Comparison of ENCODE assay signal across 18 mouse cellular contexts in the genomic region with DNA sequence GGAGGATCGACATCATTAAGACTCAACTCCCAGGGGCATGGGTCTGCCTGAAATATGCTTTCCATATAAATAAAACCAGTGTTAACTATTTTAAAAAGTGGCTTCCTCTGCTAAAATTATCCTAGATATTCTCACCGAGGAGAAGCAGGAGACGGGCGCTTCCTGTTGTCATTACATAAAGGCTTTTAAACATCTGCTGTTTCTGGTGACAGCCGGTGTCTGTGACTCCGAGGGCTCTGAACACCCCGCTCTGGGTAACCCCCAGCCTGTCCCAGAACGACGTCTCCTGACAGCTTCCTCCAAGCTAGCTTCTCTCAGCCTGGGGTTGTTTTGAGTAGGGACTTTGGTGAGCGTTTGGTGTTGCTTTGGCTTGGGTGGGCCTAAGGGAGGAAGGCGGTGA. TPM values are rescaled to one million over a fixed set of nuclear protein-coding genes. Genes with fewer than 3 reads are reported as not detected.
"Had no signal": no experiment of that assay in that cellular context is flagged by ENCODE, and none has a peak within 500 bp of the region (broad histone marks: within the 10 kb centered on the region; RNA-seq: fewer than 3 reads in every experiment).

No protein-coding gene starts in this region.

- H3K9ac ChIP-seq: limb, embryonic 12.5 days; liver, embryonic 13.5 days; liver, postnatal 0 days; lung, embryonic 15.5 days; midbrain, embryonic 12.5 days had no signal

- H3K27ac ChIP-seq: kidney, postnatal 0 days; limb, embryonic 12.5 days; liver, embryonic 13.5 days; lung, embryonic 15.5 days; macrophage; midbrain, embryonic 12.5 days had no signal

- H3K4me1 ChIP-seq: limb, embryonic 12.5 days; liver, embryonic 13.5 days; lung, embryonic 15.5 days; midbrain, embryonic 12.5 days had no signal

- H3K4me2 ChIP-seq: limb, embryonic 12.5 days; liver, embryonic 13.5 days; lung, embryonic 15.5 days; midbrain, embryonic 12.5 days had no signal

- H3K36me3 ChIP-seq: limb, embryonic 12.5 days; liver, embryonic 13.5 days; lung, embryonic 15.5 days; midbrain, embryonic 12.5 days had no signal

- H3K27me3 ChIP-seq: limb, embryonic 12.5 days; liver, embryonic 13.5 days; lung, embryonic 15.5 days; midbrain, embryonic 12.5 days had no signal

- H3K4me3 ChIP-seq: limb, embryonic 12.5 days; liver, embryonic 13.5 days; lung, embryonic 15.5 days; megakaryocyte, embryonic 14.5 days; midbrain, embryonic 12.5 days had no signal

- H3K9me3 ChIP-seq: limb, embryonic 12.5 days; liver, embryonic 13.5 days; lung, embryonic 15.5 days; megakaryocyte, embryonic 14.5 days; midbrain, embryonic 12.5 days had no signal

- ATAC-seq: intestine, postnatal 0 days; liver, postnatal 0 days; midbrain, embryonic 16.5 days had no signal

- DNase-seq: kidney, adult 8-10 months; liver; liver, embryonic 13.5 days; liver, postnatal 0 days; lung, postnatal 14 days; right cerebral cortex, postnatal 14 days; thymus, postnatal 25 days had no signal

RNA-seq across cellular contexts. Expression of gene Ghrl, which starts 49.1 kb away (rescaled TPM):
- total RNA-seq: layer of hippocampus, adult 18-20 months; left cerebral cortex, adult 8-10 months; left cerebral cortex, postnatal 25 days had no signal
- polyA plus RNA-seq: kidney, postnatal 0 days; liver, embryonic 13.5 days; liver, postnatal 0 days; lung, embryonic 15.5 days; macrophage had no signal
